Mouse (Mus musculus): ENCODE measurements around the gene Eif3c. TPM values are rescaled to one million over a fixed set of nuclear protein-coding genes. Genes with fewer than 3 reads are reported as not detected.

Eif3c gene
- polyA plus RNA-seq (2016; fragmentation: Nextera tagmentation; extraction: Ambion mirVana) = 186 and 200 TPM in 2 replicates

GRCm38 (mm10) chr7:126566094-126566765 lies at the start of gene Eif3c:
TSS of gene Eif3c (minus strand) at chr7:126566411.
- no peaks in the 10 kb centered on the region for H3K27me3 ChIP-seq
- H3K4me3 ChIP-seq = peak within 1 kb of the TSS; percentile 84
- H3K36me3 ChIP-seq = peaks cover 32% of the 10 kb centered on the region
- under 1% methylated on average over 46 of the region's 46 CpGs for WGBS
- peak within 1 kb of the TSS; percentile 46 for H3K27ac ChIP-seq
- no peaks in the 10 kb centered on the region for H3K9me3 ChIP-seq
- peak within 1 kb of the TSS; percentile 76 for H3K9ac ChIP-seq
- peaks cover 6% of the 10 kb centered on the region for H3K4me1 ChIP-seq
- peak; percentile 93 for ATAC-seq (ENCODE audit: insufficient number of reproducible peaks, insufficient read depth, low FRiP score, low TSS enrichment)
- peak within 1 kb of the TSS; percentile 59 for H3K4me2 ChIP-seq (replicated peaks)

- H3K9ac ChIP-seq = no peak overlapping the region
- H3K27me3 ChIP-seq = no peaks in the 10 kb centered on the region
- no peak overlapping the region for H3K4me3 ChIP-seq
- ATAC-seq (ENCODE audit: insufficient number of reproducible peaks, insufficient read depth, low FRiP score, low TSS enrichment) = no peak
- no peak overlapping the region for H3K27ac ChIP-seq
- 76% methylated on average over 3 of the region's 3 CpGs for WGBS
- H3K4me2 ChIP-seq (replicated peaks) = no peak overlapping the region
- H3K36me3 ChIP-seq = no peaks in the 10 kb centered on the region
- H3K9me3 ChIP-seq = no peaks in the 10 kb centered on the region
- H3K4me1 ChIP-seq = no peaks in the 10 kb centered on the region
Observed at GRCm38 (mm10) chr7:126612736-126613135, 46.5 kb upstream of the Eif3c start.

GRCm38 (mm10) chr7:126607796-126608195 lies 41.6 kb upstream of the Eif3c start:
- 82% methylated on average over 5 of the region's 5 CpGs for WGBS
- H3K4me2 ChIP-seq (replicated peaks) = no peak overlapping the region
- no peak for ATAC-seq (ENCODE audit: insufficient number of reproducible peaks, insufficient read depth, low FRiP score, low TSS enrichment)

GRCm38 (mm10) chr7:126607064-126607463 lies 40.9 kb upstream of the Eif3c start:
- no peaks in the 10 kb centered on the region for H3K9me3 ChIP-seq
- WGBS = 66% methylated on average over 3 of the region's 3 CpGs
- no peak for ATAC-seq (ENCODE audit: insufficient number of reproducible peaks, insufficient read depth, low FRiP score, low TSS enrichment)

More at GRCm38 (mm10) chr7:126607796-126608195, 41.6 kb upstream of the Eif3c start:
- Histone ChIP-seq H3K27ac (no peak overlapping the region), H3K9me3 (no peaks in the 10 kb centered on the region), H3K27me3 (no peaks in the 10 kb centered on the region), H3K9ac (no peak overlapping the region), H3K4me1 (no peaks in the 10 kb centered on the region; the same call in 1 of the 2 replicates), H3K4me3 (no peak overlapping the region), H3K36me3 (no peaks in the 10 kb centered on the region)

GRCm38 (mm10) chr7:126606611-126607010 lies 40.4 kb upstream of the Eif3c start:
- Histone ChIP-seq H3K27ac (no peak overlapping the region), H3K4me1 (no peaks in the 10 kb centered on the region; the same call in 1 of the 2 replicates), H3K9me3 (no peaks in the 10 kb centered on the region), H3K4me2 (replicated peaks) (no peak overlapping the region), H3K36me3 (no peaks in the 10 kb centered on the region), H3K4me3 (no peak overlapping the region), H3K27me3 (no peaks in the 10 kb centered on the region), H3K9ac (no peak overlapping the region)
- WGBS = 76% methylated on average over 5 of the region's 5 CpGs
- no peak for ATAC-seq (ENCODE audit: insufficient number of reproducible peaks, insufficient read depth, low FRiP score, low TSS enrichment)

More at GRCm38 (mm10) chr7:126607064-126607463, 40.9 kb upstream of the Eif3c start:
- H3K9ac ChIP-seq = no peak overlapping the region
- no peak overlapping the region for H3K27ac ChIP-seq
- no peaks in the 10 kb centered on the region for H3K36me3 ChIP-seq
- H3K4me1 ChIP-seq = no peaks in the 10 kb centered on the region; the same call in 1 of the 2 replicates
- H3K4me3 ChIP-seq = no peak overlapping the region
- H3K27me3 ChIP-seq = no peaks in the 10 kb centered on the region
- no peak overlapping the region for H3K4me2 ChIP-seq (replicated peaks)

GRCm38 (mm10) chr7:126602650-126603049 lies 36.4 kb upstream of the Eif3c start:
- Histone ChIP-seq H3K9me3 (no peaks in the 10 kb centered on the region), H3K36me3 (no peaks in the 10 kb centered on the region)
- no peak for ATAC-seq (ENCODE audit: insufficient number of reproducible peaks, insufficient read depth, low FRiP score, low TSS enrichment)

GRCm38 (mm10) chr7:126601896-126602295 lies 35.7 kb upstream of the Eif3c start:
- Histone ChIP-seq H3K27ac (no peak overlapping the region), H3K36me3 (no peaks in the 10 kb centered on the region)

More at GRCm38 (mm10) chr7:126602650-126603049, 36.4 kb upstream of the Eif3c start:
- Histone ChIP-seq H3K27me3 (no peaks in the 10 kb centered on the region), H3K9ac (no peak overlapping the region), H3K27ac (no peak overlapping the region), H3K4me2 (replicated peaks) (no peak overlapping the region), H3K4me1 (no peaks in the 10 kb centered on the region; the same call in 1 of the 2 replicates), H3K4me3 (no peak overlapping the region)
- 85% methylated on average over 3 of the region's 3 CpGs for WGBS

GRCm38 (mm10) chr7:126598919-126599318 lies 32.7 kb upstream of the Eif3c start:
- Histone ChIP-seq H3K9ac (no peak overlapping the region), H3K36me3 (no peaks in the 10 kb centered on the region), H3K27ac (no peak overlapping the region), H3K9me3 (no peaks in the 10 kb centered on the region), H3K4me1 (no peaks in the 10 kb centered on the region), H3K4me2 (replicated peaks) (no peak overlapping the region), H3K27me3 (0 out of 2 replicates have a peak, but pooled peaks cover 8% of the 10 kb centered on the region), H3K4me3 (no peak overlapping the region)
- ATAC-seq (ENCODE audit: insufficient number of reproducible peaks, insufficient read depth, low FRiP score, low TSS enrichment) = no peak
- WGBS = 81% methylated on average over 6 of the region's 6 CpGs

More at GRCm38 (mm10) chr7:126601896-126602295, 35.7 kb upstream of the Eif3c start:
- Histone ChIP-seq H3K4me3 (no peak overlapping the region), H3K9me3 (no peaks in the 10 kb centered on the region), H3K9ac (no peak overlapping the region), H3K4me2 (replicated peaks) (no peak overlapping the region), H3K27me3 (no peaks in the 10 kb centered on the region), H3K4me1 (no peaks in the 10 kb centered on the region; the same call in 1 of the 2 replicates)
- ATAC-seq (ENCODE audit: insufficient number of reproducible peaks, insufficient read depth, low FRiP score, low TSS enrichment) = no peak
- 47% methylated on average over 5 of the region's 5 CpGs for WGBS

- no peak overlapping the region for H3K4me3 ChIP-seq
- H3K9ac ChIP-seq = no peak overlapping the region
- 0 out of 2 replicates have a peak, but pooled peaks cover 10% of the 10 kb centered on the region for H3K27me3 ChIP-seq
- H3K36me3 ChIP-seq = no peaks in the 10 kb centered on the region
- H3K9me3 ChIP-seq = no peaks in the 10 kb centered on the region
- no peak overlapping the region for H3K27ac ChIP-seq
- H3K4me2 ChIP-seq (replicated peaks) = no peak overlapping the region
- H3K4me1 ChIP-seq = no peaks in the 10 kb centered on the region
- WGBS = 65% methylated on average over 6 of the region's 6 CpGs
- no peak for ATAC-seq (ENCODE audit: insufficient number of reproducible peaks, insufficient read depth, low FRiP score, low TSS enrichment)
Observed at GRCm38 (mm10) chr7:126596414-126596813, 30.2 kb upstream of the Eif3c start.

GRCm38 (mm10) chr7:126595890-126596289 lies 29.7 kb upstream of the Eif3c start:
- Histone ChIP-seq H3K9ac (no peak overlapping the region), H3K4me1 (no peaks in the 10 kb centered on the region), H3K4me3 (no peak overlapping the region), H3K4me2 (replicated peaks) (no peak overlapping the region), H3K27me3 (0 out of 2 replicates have a peak, but pooled peaks cover 10% of the 10 kb centered on the region), H3K36me3 (no peaks in the 10 kb centered on the region), H3K27ac (no peak overlapping the region), H3K9me3 (no peaks in the 10 kb centered on the region)
- ATAC-seq (ENCODE audit: insufficient number of reproducible peaks, insufficient read depth, low FRiP score, low TSS enrichment) = no peak
- 75% methylated on average over 5 of the region's 5 CpGs for WGBS

GRCm38 (mm10) chr7:126594862-126595561 lies 28.8 kb upstream of the Eif3c start, which contains the start of gene Il27:
TSS of gene Il27 (minus strand) at chr7:126594941.
- ATAC-seq (ENCODE audit: insufficient number of reproducible peaks, insufficient read depth, low FRiP score, low TSS enrichment) = no peak
- no peak within 1 kb of the TSS for H3K27ac ChIP-seq
- H3K4me2 ChIP-seq (replicated peaks) = no peak within 1 kb of the TSS
- 0 out of 2 replicates have a peak, but pooled peaks cover 10% of the 10 kb centered on the region for H3K27me3 ChIP-seq
- no peak within 1 kb of the TSS for H3K9ac ChIP-seq
- no peak within 1 kb of the TSS for H3K4me3 ChIP-seq
- H3K36me3 ChIP-seq = no peaks in the 10 kb centered on the region
- 78% methylated on average over 11 of the region's 11 CpGs for WGBS
- H3K9me3 ChIP-seq = no peaks in the 10 kb centered on the region
- H3K4me1 ChIP-seq = no peaks in the 10 kb centered on the region
